Mouse (Mus musculus): Measurements from ENCODE around the gene Mpv17l2. TPM values are rescaled to one million over a fixed set of nuclear protein-coding genes. Genes with fewer than 3 reads are reported as not detected.

The Mpv17l2 gene
- total and polyA plus RNA-seq, 2 experiments from 2014 or later = 26.6 to 50.3 TPM

- no peak overlapping the region for H3K9ac ChIP-seq (replicated peaks; ENCODE audit: low read depth, low read length)
- H3K27ac ChIP-seq (ENCODE audit: low read depth) = no peak overlapping the region
- no peak for DNase-seq (ENCODE audit: low spot score)
- ATAC-seq (ENCODE audit: insufficient read depth, low read depth) = no peak
- H3K4me3 ChIP-seq (ENCODE audit: low read depth, low read length) = no peak overlapping the region
- TF ChIP-seq CTCF (IDR thresholded peaks at IDR 0.05; ENCODE audit: low read depth) (no peak), EP300 (IDR thresholded peaks at IDR 0.05; ENCODE audit: low read depth) (no peak)
- H3K36me3 ChIP-seq (replicated peaks; ENCODE audit: control insufficient read depth, insufficient read depth, low read length) = no peaks in the 10 kb centered on the region
- H3K27me3 ChIP-seq (ENCODE audit: control insufficient read depth, insufficient read depth, low read length) = 0 out of 2 replicates have a peak, but pooled peaks cover 8% of the 10 kb centered on the region
- no peak overlapping the region for H3K4me2 ChIP-seq (ENCODE audit: low read depth, low read length)
- no peaks in the 10 kb centered on the region for H3K9me3 ChIP-seq (replicated peaks; ENCODE audit: control insufficient read depth, low read length)
- WGBS = 48% methylated on average over 2 of the region's 2 CpGs
- no peaks in the 10 kb centered on the region for H3K4me1 ChIP-seq (ENCODE audit: control insufficient read depth, insufficient read depth)
Observed at GRCm38 (mm10) chr8:70715086-70715485, 45.7 kb downstream of the Mpv17l2 start.

- Histone ChIP-seq H3K4me1 (ENCODE audit: control insufficient read depth, insufficient read depth) (no peaks in the 10 kb centered on the region), H3K4me2 (ENCODE audit: low read depth, low read length) (no peak overlapping the region), H3K4me3 (ENCODE audit: low read depth, low read length) (no peak overlapping the region), H3K9ac (replicated peaks; ENCODE audit: low read depth, low read length) (no peak overlapping the region), H3K27me3 (ENCODE audit: control insufficient read depth, insufficient read depth, low read length) (0 out of 2 replicates have a peak, but pooled peaks cover 4% of the 10 kb centered on the region), H3K27ac (ENCODE audit: low read depth) (no peak overlapping the region), H3K36me3 (replicated peaks; ENCODE audit: control insufficient read depth, insufficient read depth, low read length) (no peaks in the 10 kb centered on the region), H3K9me3 (replicated peaks; ENCODE audit: control insufficient read depth, low read length) (no peaks in the 10 kb centered on the region)
- WGBS = 78% methylated on average over 7 of the region's 7 CpGs
- ATAC-seq (ENCODE audit: insufficient read depth, low read depth) (no peak), DNase-seq (ENCODE audit: low spot score) (no peak)
- no peak for TF ChIP-seq EP300 (IDR thresholded peaks at IDR 0.05; ENCODE audit: low read depth)
- TF ChIP-seq CTCF (IDR thresholded peaks at IDR 0.05; ENCODE audit: low read depth) = no peak
Observed at GRCm38 (mm10) chr8:70713991-70714390, 46.8 kb downstream of the Mpv17l2 start.

- no peak overlapping the region for H3K4me3 ChIP-seq (ENCODE audit: low read depth, low read length)
- H3K4me1 ChIP-seq (ENCODE audit: control insufficient read depth, insufficient read depth) = no peaks in the 10 kb centered on the region
- no peaks in the 10 kb centered on the region for H3K36me3 ChIP-seq (replicated peaks; ENCODE audit: control insufficient read depth, insufficient read depth, low read length)
- no peaks in the 10 kb centered on the region for H3K27me3 ChIP-seq (ENCODE audit: control insufficient read depth, insufficient read depth, low read length)
- WGBS = 80% methylated on average over 11 of the region's 11 CpGs
- H3K4me2 ChIP-seq (ENCODE audit: low read depth, low read length) = no peak overlapping the region
- no peaks in the 10 kb centered on the region for H3K9me3 ChIP-seq (replicated peaks; ENCODE audit: control insufficient read depth, low read length)
- no peak overlapping the region for H3K27ac ChIP-seq (ENCODE audit: low read depth)
- no peak for TF ChIP-seq CTCF (IDR thresholded peaks at IDR 0.05; ENCODE audit: low read depth)
- ATAC-seq (ENCODE audit: insufficient read depth, low read depth) = peak; percentile 15; the same call in 1 of the 2 replicates
- H3K9ac ChIP-seq (replicated peaks; ENCODE audit: low read depth, low read length) = no peak overlapping the region
- no peak for DNase-seq (ENCODE audit: low spot score)
Observed at GRCm38 (mm10) chr8:70711041-70711440, 49.7 kb downstream of the Mpv17l2 start.

- DNase-seq (ENCODE audit: low spot score) = no peak
- Histone ChIP-seq H3K4me1 (ENCODE audit: control insufficient read depth, insufficient read depth) (no peaks in the 10 kb centered on the region), H3K4me3 (ENCODE audit: low read depth, low read length) (no peak overlapping the region), H3K9me3 (replicated peaks; ENCODE audit: control insufficient read depth, low read length) (no peaks in the 10 kb centered on the region), H3K27ac (ENCODE audit: low read depth) (no peak overlapping the region), H3K36me3 (replicated peaks; ENCODE audit: control insufficient read depth, insufficient read depth, low read length) (no peaks in the 10 kb centered on the region), H3K27me3 (ENCODE audit: control insufficient read depth, insufficient read depth, low read length) (no peaks in the 10 kb centered on the region), H3K9ac (replicated peaks; ENCODE audit: low read depth, low read length) (no peak overlapping the region), H3K4me2 (ENCODE audit: low read depth, low read length) (no peak overlapping the region)
- TF ChIP-seq CTCF (IDR thresholded peaks at IDR 0.05; ENCODE audit: low read depth) (no peak), EP300 (IDR thresholded peaks at IDR 0.05; ENCODE audit: low read depth) (no peak)
- WGBS = 100% methylated on average over 1 of the region's 1 CpGs
- no peak for ATAC-seq (ENCODE audit: insufficient read depth, low read depth)
Observed at GRCm38 (mm10) chr8:70710296-70710695, 50.5 kb downstream of the Mpv17l2 start.

- ATAC-seq (ENCODE audit: insufficient read depth, low read depth) (no peak), DNase-seq (ENCODE audit: low spot score) (no peak)
- no peak overlapping the region for H3K9ac ChIP-seq (replicated peaks; ENCODE audit: low read depth, low read length)
- H3K4me1 ChIP-seq (ENCODE audit: control insufficient read depth, insufficient read depth) = no peaks in the 10 kb centered on the region
- 92% methylated on average over 9 of the region's 9 CpGs for WGBS
- H3K27me3 ChIP-seq (ENCODE audit: control insufficient read depth, insufficient read depth, low read length) = no peaks in the 10 kb centered on the region
- H3K4me3 ChIP-seq (ENCODE audit: low read depth, low read length) = no peak overlapping the region
- no peak overlapping the region for H3K27ac ChIP-seq (ENCODE audit: low read depth)
- no peak overlapping the region for H3K4me2 ChIP-seq (ENCODE audit: low read depth, low read length)
- no peaks in the 10 kb centered on the region for H3K36me3 ChIP-seq (replicated peaks; ENCODE audit: control insufficient read depth, insufficient read depth, low read length)
- no peaks in the 10 kb centered on the region for H3K9me3 ChIP-seq (replicated peaks; ENCODE audit: control insufficient read depth, low read length)
- TF ChIP-seq EP300 (IDR thresholded peaks at IDR 0.05; ENCODE audit: low read depth) (no peak), CTCF (IDR thresholded peaks at IDR 0.05; ENCODE audit: low read depth) (no peak)
Observed at GRCm38 (mm10) chr8:70709794-70710193, 51.0 kb downstream of the Mpv17l2 start.

Small RNAs within 50 kb of the gene (microRNA-seq; reads per million reads assigned to microRNA genes)
- not detected for gene Mir7240

Other genes starting within 250 kb of the Mpv17l2 start
- gene Fkbp8, start 233.2 kb downstream of the Mpv17l2 start, total RNA-seq (2014; rRNA removed; ENCODE audit: low replicate concordance) = 422 and 440 TPM in 2 replicates
- 195 and 200 TPM in 2 replicates for gene Fkbp8, start 233.2 kb downstream of the Mpv17l2 start, polyA plus RNA-seq (2015; fragmentation: Nextera tagmentation; extraction: Ambion mirVana)
- gene Kxd1, start 233.0 kb downstream of the Mpv17l2 start, total RNA-seq (2014; rRNA removed; ENCODE audit: low replicate concordance) = 110 and 120 TPM in 2 replicates
- gene Kxd1, start 233.0 kb downstream of the Mpv17l2 start, polyA plus RNA-seq (2015; fragmentation: Nextera tagmentation; extraction: Ambion mirVana) = 93.5 and 96.7 TPM in 2 replicates
- gene Ell, start 221.5 kb downstream of the Mpv17l2 start, total RNA-seq (2014; rRNA removed; ENCODE audit: low replicate concordance) = 7.3 and 13.9 TPM in 2 replicates
- 7.9 and 9.1 TPM in 2 replicates for gene Ell, start 221.5 kb downstream of the Mpv17l2 start, polyA plus RNA-seq (2015; fragmentation: Nextera tagmentation; extraction: Ambion mirVana)
- 111 and 125 TPM in 2 replicates for gene Isyna1, start 166.6 kb downstream of the Mpv17l2 start, total RNA-seq (2014; rRNA removed; ENCODE audit: low replicate concordance)
- gene Isyna1, start 166.6 kb downstream of the Mpv17l2 start, polyA plus RNA-seq (2015; fragmentation: Nextera tagmentation; extraction: Ambion mirVana) = 53.3 and 59.6 TPM in 2 replicates
- gene Ssbp4, start 152.1 kb downstream of the Mpv17l2 start, total RNA-seq (2014; rRNA removed; ENCODE audit: low replicate concordance) = 107 and 143 TPM in 2 replicates
- 55.6 and 57.3 TPM in 2 replicates for gene Ssbp4, start 152.1 kb downstream of the Mpv17l2 start, polyA plus RNA-seq (2015; fragmentation: Nextera tagmentation; extraction: Ambion mirVana)
- gene Lrrc25, start 144.8 kb downstream of the Mpv17l2 start, total RNA-seq (2014; rRNA removed; ENCODE audit: low replicate concordance) = 1.5 and 2.2 TPM in 2 replicates
- gene Lrrc25, start 144.8 kb downstream of the Mpv17l2 start, polyA plus RNA-seq (2015; fragmentation: Nextera tagmentation; extraction: Ambion mirVana) = 1.3 and 1.6 TPM in 2 replicates
- 0.15 and 5.4 TPM in 2 replicates for gene Gdf15, start 128.5 kb downstream of the Mpv17l2 start, total RNA-seq (2014; rRNA removed; ENCODE audit: low replicate concordance)
- gene Gdf15, start 128.5 kb downstream of the Mpv17l2 start, polyA plus RNA-seq (2015; fragmentation: Nextera tagmentation; extraction: Ambion mirVana) = 1.4 and 1.7 TPM in 2 replicates
- gene Pgpep1, start 100.6 kb downstream of the Mpv17l2 start, total RNA-seq (2014; rRNA removed; ENCODE audit: low replicate concordance) = 18.0 and 36.3 TPM in 2 replicates
- gene Pgpep1, start 100.6 kb downstream of the Mpv17l2 start, polyA plus RNA-seq (2015; fragmentation: Nextera tagmentation; extraction: Ambion mirVana) = 26.9 and 29.1 TPM in 2 replicates
- gene Lsm4, start 87.7 kb downstream of the Mpv17l2 start, total RNA-seq (2014; rRNA removed; ENCODE audit: low replicate concordance) = 438 and 495 TPM in 2 replicates
- gene Lsm4, start 87.7 kb downstream of the Mpv17l2 start, polyA plus RNA-seq (2015; fragmentation: Nextera tagmentation; extraction: Ambion mirVana) = 202 and 205 TPM in 2 replicates
- gene Jund, start 62.0 kb downstream of the Mpv17l2 start, total RNA-seq (2014; rRNA removed; ENCODE audit: low replicate concordance) = 322 and 503 TPM in 2 replicates
- 45.9 and 49.5 TPM in 2 replicates for gene Jund, start 62.0 kb downstream of the Mpv17l2 start, polyA plus RNA-seq (2015; fragmentation: Nextera tagmentation; extraction: Ambion mirVana)
- not detected in 2 replicates for gene Iqcn, start 57.5 kb downstream of the Mpv17l2 start, total RNA-seq (2014; rRNA removed; ENCODE audit: low replicate concordance)
- not detected in 2 replicates for gene Iqcn, start 57.5 kb downstream of the Mpv17l2 start, polyA plus RNA-seq (2015; fragmentation: Nextera tagmentation; extraction: Ambion mirVana)
- not detected in 2 replicates for gene Gm3336, start 42.4 kb downstream of the Mpv17l2 start, total RNA-seq (2014; rRNA removed; ENCODE audit: low replicate concordance)
- not detected in 2 replicates for gene Gm3336, start 42.4 kb downstream of the Mpv17l2 start, polyA plus RNA-seq (2015; fragmentation: Nextera tagmentation; extraction: Ambion mirVana)
- 0.42 and 1.2 TPM in 2 replicates for gene Pde4c, start 37.2 kb downstream of the Mpv17l2 start, total RNA-seq (2014; rRNA removed; ENCODE audit: low replicate concordance)
- gene Pde4c, start 37.2 kb downstream of the Mpv17l2 start, polyA plus RNA-seq (2015; fragmentation: Nextera tagmentation; extraction: Ambion mirVana) = 0.44 and 0.56 TPM in 2 replicates
- 21.4 and 40.3 TPM in 2 replicates for gene Rab3a, start 6.3 kb downstream of the Mpv17l2 start, total RNA-seq (2014; rRNA removed; ENCODE audit: low replicate concordance)
- gene Rab3a, start 6.3 kb downstream of the Mpv17l2 start, polyA plus RNA-seq (2015; fragmentation: Nextera tagmentation; extraction: Ambion mirVana) = 32.7 and 32.8 TPM in 2 replicates
- gene Pik3r2, start 15.8 kb upstream of the Mpv17l2 start, total RNA-seq (2014; rRNA removed; ENCODE audit: low replicate concordance) = 36.6 and 39.3 TPM in 2 replicates
- gene Pik3r2, start 15.8 kb upstream of the Mpv17l2 start, polyA plus RNA-seq (2015; fragmentation: Nextera tagmentation; extraction: Ambion mirVana) = 30.2 and 32.5 TPM in 2 replicates
- gene Mast3, start 44.1 kb upstream of the Mpv17l2 start, total RNA-seq (2014; rRNA removed; ENCODE audit: low replicate concordance) = 3.0 and 5.6 TPM in 2 replicates
- 2.3 and 3.2 TPM in 2 replicates for gene Mast3, start 44.1 kb upstream of the Mpv17l2 start, polyA plus RNA-seq (2015; fragmentation: Nextera tagmentation; extraction: Ambion mirVana)
- 0.08 TPM in 1 of 2 replicates, not detected in the other for gene Il12rb1, start 47.5 kb upstream of the Mpv17l2 start, total RNA-seq (2014; rRNA removed; ENCODE audit: low replicate concordance)
- not detected in 2 replicates for gene Il12rb1, start 47.5 kb upstream of the Mpv17l2 start, polyA plus RNA-seq (2015; fragmentation: Nextera tagmentation; extraction: Ambion mirVana)
- gene Arrdc2, start 78.8 kb upstream of the Mpv17l2 start, total RNA-seq (2014; rRNA removed; ENCODE audit: low replicate concordance) = 4.5 and 38.1 TPM in 2 replicates
- 3.0 and 3.6 TPM in 2 replicates for gene Arrdc2, start 78.8 kb upstream of the Mpv17l2 start, polyA plus RNA-seq (2015; fragmentation: Nextera tagmentation; extraction: Ambion mirVana)
- gene Kcnn1, start 102.3 kb upstream of the Mpv17l2 start, total RNA-seq (2014; rRNA removed; ENCODE audit: low replicate concordance) = 7.5 and 25.2 TPM in 2 replicates
- 3.4 TPM in 2 replicates for gene Kcnn1, start 102.3 kb upstream of the Mpv17l2 start, polyA plus RNA-seq (2015; fragmentation: Nextera tagmentation; extraction: Ambion mirVana)
- gene Ccdc124, start 113.0 kb upstream of the Mpv17l2 start, total RNA-seq (2014; rRNA removed; ENCODE audit: low replicate concordance) = 12.6 and 32.0 TPM in 2 replicates
- gene Ccdc124, start 113.0 kb upstream of the Mpv17l2 start, polyA plus RNA-seq (2015; fragmentation: Nextera tagmentation; extraction: Ambion mirVana) = 77.9 and 79.5 TPM in 2 replicates
- gene Slc5a5, start 131.8 kb upstream of the Mpv17l2 start, total RNA-seq (2014; rRNA removed; ENCODE audit: low replicate concordance) = not detected in 2 replicates
- gene Slc5a5, start 131.8 kb upstream of the Mpv17l2 start, polyA plus RNA-seq (2015; fragmentation: Nextera tagmentation; extraction: Ambion mirVana) = 0.05 and 0.10 TPM in 2 replicates
- gene Rpl18a, start 136.5 kb upstream of the Mpv17l2 start, total RNA-seq (2014; rRNA removed; ENCODE audit: low replicate concordance) = 2,186 and 2,206 TPM in 2 replicates
- 2,523 and 2,655 TPM in 2 replicates for gene Rpl18a, start 136.5 kb upstream of the Mpv17l2 start, polyA plus RNA-seq (2015; fragmentation: Nextera tagmentation; extraction: Ambion mirVana)
- gene Map1s, start 145.0 kb upstream of the Mpv17l2 start, total RNA-seq (2014; rRNA removed; ENCODE audit: low replicate concordance) = 32.6 and 35.6 TPM in 2 replicates
- 21.4 and 24.9 TPM in 2 replicates for gene Map1s, start 145.0 kb upstream of the Mpv17l2 start, polyA plus RNA-seq (2015; fragmentation: Nextera tagmentation; extraction: Ambion mirVana)

Measured in heart, postnatal 0 days (tissue).